Mouse (Mus musculus) stomach, postnatal 0 days (tissue): ENCODE results near the gene Gas2. TPM values are rescaled to one million over a fixed set of nuclear protein-coding genes. Genes with fewer than 3 reads are reported as not detected.
A peak's percentile ranks its signal among the peaks of the same experiment; 100 is the strongest.

Experiments used
- ATAC-seq: fragments of 200-750 bp; cut with Nextera tagmentation; 2 replicates; pipeline ENCODE4 v1.8.0; 2017; ENCODE audit not compliant: low FRiP score, low TSS enrichment
- DNase-seq: peaks from one replicate; pipeline ENCODE4 v3.0.0-alpha.2; 2016; ENCODE audit warnings: low spot score
- H3K27ac ChIP-seq: fragments of 300-500 bp; sonication (generic); replicated peaks from 2 replicates; pipeline ENCODE4 v1.5.1; 2014; ENCODE audit warnings: mild to moderate bottlenecking, control low read depth
- H3K27me3 ChIP-seq: fragments of 300-500 bp; sonication (generic); 2 replicates; pipeline ENCODE4 v1.6.1; 2014; ENCODE audit warnings: low read length; ENCODE audit not compliant: control insufficient read depth, insufficient read depth
- H3K36me3 ChIP-seq: fragments of 300-500 bp; sonication (generic); 2 replicates; pipeline ENCODE4 v1.6.1; 2014; ENCODE audit warnings: low read length, mixed read lengths; ENCODE audit not compliant: control insufficient read depth, insufficient read depth
- H3K4me1 ChIP-seq: fragments of 300-500 bp; sonication (generic); replicated peaks from 2 replicates; pipeline ENCODE4 v1.6.1; 2014; ENCODE audit warnings: antibody characterized with exemption; ENCODE audit not compliant: control insufficient read depth, insufficient read depth
- H3K4me2 ChIP-seq: fragments of 300-500 bp; sonication (generic); replicated peaks from 2 replicates; pipeline ENCODE4 v1.6.1; 2014; ENCODE audit warnings: low read depth, mild to moderate bottlenecking, control low read depth, moderate library complexity
- H3K4me3 ChIP-seq: fragments of 300-500 bp; sonication (generic); 2 replicates; pipeline ENCODE4 v1.5.1; 2014; ENCODE audit warnings: low read depth, low read length, control low read depth
- H3K9ac ChIP-seq: fragments of 300-500 bp; sonication (generic); 2 replicates; pipeline ENCODE4 v1.6.1; 2014; ENCODE audit warnings: mild to moderate bottlenecking, low read length, control low read depth, mixed read lengths
- H3K9me3 ChIP-seq: fragments of 300-500 bp; sonication (generic); 2 replicates; pipeline ENCODE4 v1.6.1; 2016; ENCODE audit warnings: low read length; ENCODE audit not compliant: control insufficient read depth
- CTCF ChIP-seq: IDR thresholded peaks from 2 replicates; pipeline ENCODE4 v1.5.1; 2016; ENCODE audit warnings: antibody characterized with exemption, low read depth, mild to moderate bottlenecking, moderate library complexity
- EP300 ChIP-seq: optimal IDR thresholded peaks from 2 replicates; pipeline ENCODE3; 2016; ENCODE audit warnings: antibody characterized with exemption
- WGBS: fragments of 180-500 bp; shearing (Covaris S2); extraction: QIAGEN DNeasy Blood & Tissue Kit; methylation state at CpG from one replicate; pipeline ENCODE4 v1.1.7; 2014; 5-methylcytosine and 5-hydroxymethylcytosine counted together
- polyA plus RNA-seq: library from polyadenylated mRNA; unstranded; fragments of >200 nt; fragmentation: Nextera tagmentation; extraction: Ambion mirVana; gene quantifications from 2 replicates; pipeline ENCODE4 v1.2.1, GENCODE M21; 2015

Gene Gas2
- polyA plus RNA-seq, 1 experiment from 2014 or later, result 5.0 TPM

GRCm38 (mm10) chr7:51969379-51969778, 107.6 kb downstream of the Gas2 start:
- ATAC-seq, result no peak

GRCm38 (mm10) chr7:51972252-51972855, 110.5 kb downstream of the Gas2 start:
- Histone ChIP-seq H3K4me3 (no peak overlapping the region), H3K4me1 (no peaks in the 10 kb centered on the region), H3K27me3 (no peaks in the 10 kb centered on the region), H3K36me3 (no peaks in the 10 kb centered on the region), H3K9ac (no peak overlapping the region), H3K27ac (no peak overlapping the region), H3K4me2 (no peak overlapping the region), H3K9me3 (no peaks in the 10 kb centered on the region)
- 34% methylated on average over 6 of the region's 6 CpGs for WGBS
- TF ChIP-seq EP300 (no peak), CTCF (peak; percentile 92)
- ATAC-seq (no peak), DNase-seq (peak; percentile 19)

More at GRCm38 (mm10) chr7:51969379-51969778, 107.6 kb downstream of the Gas2 start:
- Histone ChIP-seq H3K4me2 (no peak overlapping the region), H3K4me1 (no peaks in the 10 kb centered on the region), H3K9me3 (no peaks in the 10 kb centered on the region), H3K36me3 (no peaks in the 10 kb centered on the region), H3K27me3 (no peaks in the 10 kb centered on the region), H3K9ac (no peak overlapping the region), H3K4me3 (no peak overlapping the region), H3K27ac (no peak overlapping the region)
- TF ChIP-seq CTCF (no peak), EP300 (no peak)
- DNase-seq, result no peak

- Histone ChIP-seq H3K4me3 (no peak overlapping the region), H3K4me2 (no peak overlapping the region), H3K9ac (no peak overlapping the region), H3K9me3 (no peaks in the 10 kb centered on the region), H3K4me1 (no peaks in the 10 kb centered on the region), H3K27ac (no peak overlapping the region), H3K36me3 (no peaks in the 10 kb centered on the region), H3K27me3 (no peaks in the 10 kb centered on the region)
- DNase-seq (no peak), ATAC-seq (no peak)
- WGBS, result 67% methylated on average over 5 of the region's 5 CpGs
- TF ChIP-seq CTCF, result no peak
- TF ChIP-seq EP300, result no peak
Measured at GRCm38 (mm10) chr7:51973091-51973490, 111.3 kb downstream of the Gas2 start.

GRCm38 (mm10) chr7:51973526-51973925, 111.7 kb downstream of the Gas2 start:
- Histone ChIP-seq H3K4me3 (no peak overlapping the region), H3K36me3 (no peaks in the 10 kb centered on the region), H3K27ac (no peak overlapping the region), H3K4me2 (no peak overlapping the region), H3K27me3 (no peaks in the 10 kb centered on the region), H3K4me1 (no peaks in the 10 kb centered on the region), H3K9ac (no peak overlapping the region), H3K9me3 (no peaks in the 10 kb centered on the region)
- TF ChIP-seq EP300, result no peak
- no peak for TF ChIP-seq CTCF
- WGBS, result 74% methylated on average over 2 of the region's 2 CpGs
- ATAC-seq (no peak), DNase-seq (no peak)

GRCm38 (mm10) chr7:51975181-51975580, 113.4 kb downstream of the Gas2 start:
- no peak overlapping the region for H3K4me2 ChIP-seq
- ATAC-seq, result no peak
- H3K36me3 ChIP-seq, result no peaks in the 10 kb centered on the region
- no peak overlapping the region for H3K9ac ChIP-seq
- no peaks in the 10 kb centered on the region for H3K9me3 ChIP-seq
- H3K27ac ChIP-seq, result no peak overlapping the region
- no peak overlapping the region for H3K4me3 ChIP-seq
- no peak for DNase-seq
- WGBS, result 69% methylated on average over 6 of the region's 6 CpGs
- no peaks in the 10 kb centered on the region for H3K27me3 ChIP-seq
- TF ChIP-seq EP300 (no peak), CTCF (no peak)
- no peaks in the 10 kb centered on the region for H3K4me1 ChIP-seq

- H3K9me3 ChIP-seq, result no peaks in the 10 kb centered on the region
- DNase-seq (no peak), ATAC-seq (no peak)
- H3K27me3 ChIP-seq, result no peaks in the 10 kb centered on the region
- H3K9ac ChIP-seq, result no peak overlapping the region
- H3K36me3 ChIP-seq, result no peaks in the 10 kb centered on the region
- TF ChIP-seq EP300 (no peak), CTCF (peak; percentile 70)
- no peak overlapping the region for H3K27ac ChIP-seq
- no peaks in the 10 kb centered on the region for H3K4me1 ChIP-seq
- H3K4me3 ChIP-seq, result no peak overlapping the region
- H3K4me2 ChIP-seq, result no peak overlapping the region
- 39% methylated on average over 5 of the region's 5 CpGs for WGBS
Measured at GRCm38 (mm10) chr7:51979271-51979670, 117.5 kb downstream of the Gas2 start.
